Comparison of ENCODE assay signal across 25 mouse cellular contexts in genomic region chr6:92752737-92753136, GRCm38 (mm10). TPM values are rescaled to one million over a fixed set of nuclear protein-coding genes. Genes with fewer than 3 reads are reported as not detected.
A peak's percentile ranks its signal among the peaks of the same experiment; 100 is the strongest.
DNase-seq lines count a peak whose midpoint lies in the region; ATAC-seq and TF ChIP-seq lines count a peak whose summit lies in the region.
"Had no signal": no experiment of that assay in that cellular context is flagged by ENCODE, and none has a peak within 500 bp of the region (broad histone marks: within the 10 kb centered on the region; RNA-seq: fewer than 3 reads in every experiment).

No protein-coding gene starts in this region.

- 75% methylated on average over 2 of the region's 2 CpGs for WGBS in forebrain, embryonic 14.5 days
- 87% methylated on average over 2 of the region's 2 CpGs for WGBS in forebrain, embryonic 11.5 days

- TF ChIP-seq CTCF in left cerebral cortex, adult 2 months (IDR thresholded peaks at IDR 0.05): no peak

- no peak overlapping the region for H3K4me3 ChIP-seq in forebrain, embryonic 14.5 days (ENCODE audit: low read depth, low read length)
- H3K4me3 ChIP-seq in forebrain, embryonic 11.5 days (ENCODE audit: low read depth, low read length): no peak overlapping the region
- no peak overlapping the region for H3K4me3 ChIP-seq in left cerebral cortex, adult 2 months
- H3K4me3 ChIP-seq: embryonic facial prominence, embryonic 10.5 days; heart, adult 2 months; heart, embryonic 13.5 days; kidney, embryonic 15.5 days; limb, embryonic 15.5 days; megakaryocyte, embryonic 14.5 days had no signal

- no peaks in the 10 kb centered on the region for H3K36me3 ChIP-seq in forebrain, embryonic 14.5 days (ENCODE audit: control insufficient read depth, insufficient read depth, low read length)
- no peaks in the 10 kb centered on the region for H3K36me3 ChIP-seq in forebrain, embryonic 11.5 days (ENCODE audit: control insufficient read depth, insufficient read depth, low read length)
- H3K36me3 ChIP-seq: embryonic facial prominence, embryonic 10.5 days; heart, embryonic 13.5 days; kidney, embryonic 15.5 days; limb, embryonic 15.5 days had no signal

- ATAC-seq in forebrain, embryonic 14.5 days: 0 out of 2 replicates have a peak, but pooled peaks have one; percentile 34
- no peak for ATAC-seq in forebrain, embryonic 11.5 days (replicated peaks; ENCODE audit: low FRiP score)
- ATAC-seq: CD4-positive, CD25-positive, alpha-beta regulatory T cell, adult 4 months had no signal

- intact Hi-C loops in left cerebral cortex, postnatal 14 days (cut with DNase I): no loop called here
- intact Hi-C loops in left cerebral cortex, adult 2 months (cut with DNase I): no loop called here

- H3K4me2 ChIP-seq in forebrain, embryonic 14.5 days (ENCODE audit: low read length): no peak overlapping the region
- H3K4me2 ChIP-seq in forebrain, embryonic 11.5 days (ENCODE audit: low read depth, low read length, severe bottlenecking): no peak overlapping the region
- H3K4me2 ChIP-seq: heart, embryonic 13.5 days; kidney, embryonic 15.5 days; limb, embryonic 15.5 days; lung, embryonic 14.5 days had no signal

- no peaks in the 10 kb centered on the region for H3K27me3 ChIP-seq in forebrain, embryonic 14.5 days (replicated peaks; ENCODE audit: control insufficient read depth, insufficient read depth, low read length)
- no peaks in the 10 kb centered on the region for H3K27me3 ChIP-seq in forebrain, embryonic 11.5 days (ENCODE audit: control insufficient read depth, insufficient read depth, low read length)
- H3K27me3 ChIP-seq: heart, embryonic 13.5 days; kidney, embryonic 15.5 days; limb, embryonic 15.5 days; megakaryocyte, embryonic 14.5 days had no signal

- H3K4me1 ChIP-seq in forebrain, embryonic 14.5 days (ENCODE audit: control insufficient read depth, insufficient read depth, low read length): no peaks in the 10 kb centered on the region
- no peaks in the 10 kb centered on the region for H3K4me1 ChIP-seq in forebrain, embryonic 11.5 days (replicated peaks; ENCODE audit: control insufficient read depth, insufficient read depth, low read length)
- H3K4me1 ChIP-seq: limb, embryonic 15.5 days; megakaryocyte, embryonic 14.5 days had no signal

- peak; percentile 64 for DNase-seq in forebrain, embryonic 14.5 days (ENCODE audit: low spot score)
- no peak for DNase-seq in forebrain, embryonic 11.5 days (ENCODE audit: low spot score)
- peak; percentile 32 to 58 for DNase-seq in left cerebral cortex, postnatal 14 days (ENCODE audit: low spot score in 2 of 2)
- no peak for DNase-seq in left cerebral cortex, adult 2 months (ENCODE audit: extremely low spot score in 1 of 2, low spot score in 2 of 2)
- DNase-seq in right cerebral cortex, postnatal 14 days: peak; percentile 15
- no peak for DNase-seq in right cerebral cortex, postnatal 25 days
- DNase-seq in telencephalon, adult 2 months (ENCODE audit: low read depth, low spot score): peak; percentile 41
- no peak for DNase-seq in gastrocnemius, adult 8-10 months (ENCODE audit: low spot score in 2 of 2)
- DNase-seq: adrenal gland, adult 8-10 months; cerebellum, adult 9-11 months; gastrocnemius, postnatal 36 days; heart, adult 2 months; heart, postnatal 14 days; kidney, adult 11 months; kidney, postnatal 36 days; lung, embryonic 14.5 days; thymus, adult 2 months; thymus, postnatal 4 days had no signal

- no peak overlapping the region for H3K9ac ChIP-seq in forebrain, embryonic 14.5 days (ENCODE audit: low read length)
- no peak overlapping the region for H3K9ac ChIP-seq in forebrain, embryonic 11.5 days (ENCODE audit: low read length)
- H3K9ac ChIP-seq: heart, embryonic 13.5 days; kidney, embryonic 15.5 days; limb, embryonic 15.5 days; liver, embryonic 14.5 days; lung, embryonic 14.5 days had no signal

- H3K9me3 ChIP-seq in forebrain, embryonic 14.5 days (replicated peaks; ENCODE audit: control insufficient read depth, low read length): no peaks in the 10 kb centered on the region
- H3K9me3 ChIP-seq in forebrain, embryonic 11.5 days (ENCODE audit: control insufficient read depth, low read length): no peaks in the 10 kb centered on the region
- H3K9me3 ChIP-seq: embryonic facial prominence, embryonic 10.5 days; heart, embryonic 13.5 days; kidney, embryonic 15.5 days; limb, embryonic 15.5 days had no signal

- no peak overlapping the region for H3K27ac ChIP-seq in forebrain, embryonic 14.5 days (ENCODE audit: low read depth, low read length)
- no peak overlapping the region for H3K27ac ChIP-seq in forebrain, embryonic 11.5 days (ENCODE audit: low read depth, low read length)
- H3K27ac ChIP-seq in left cerebral cortex, adult 2 months: no peak overlapping the region
- H3K27ac ChIP-seq: embryonic facial prominence, embryonic 10.5 days; heart, adult 2 months; heart, embryonic 13.5 days; kidney, embryonic 15.5 days; limb, embryonic 15.5 days; liver, embryonic 14.5 days had no signal

RNA-seq across cellular contexts. Expression of gene Prickle2, which starts 46.8 kb away (rescaled TPM):
- polyA plus RNA-seq in forebrain, embryonic 14.5 days (2014; fragmentation: Nextera tagmentation; extraction: Ambion mirVana): 5.5 and 7.8 TPM in 2 replicates
- polyA plus RNA-seq in forebrain, embryonic 11.5 days (2014; fragmentation: Nextera tagmentation; extraction: Ambion mirVana): 4.0 and 4.1 TPM in 2 replicates
- total RNA-seq in left cerebral cortex, postnatal 14 days (2021): 100 to 1,000 TPM; 184 to 211 TPM
- total RNA-seq in left cerebral cortex, adult 2 months (2021): 100 to 1,000 TPM; 163 to 182 TPM
- 1 to 10 TPM; 1.2 to 1.6 (median 1.3) TPM for total RNA-seq in gastrocnemius, adult 8-10 months (2022)

Comparison
In these comparisons a context has a peak if more than half of its experiments do, and no peak if none do; other contexts are left out.
1. DNase-seq: peak in forebrain, embryonic 14.5 days (single experiment), left cerebral cortex, postnatal 14 days (2 of 2), right cerebral cortex, postnatal 14 days (single experiment) and telencephalon, adult 2 months (single experiment); none in forebrain, embryonic 11.5 days (single experiment), left cerebral cortex, adult 2 months (0 of 2), right cerebral cortex, postnatal 25 days (single experiment) and gastrocnemius, adult 8-10 months (0 of 2).
2. RNA of gene Prickle2, which starts 46.8 kb away (total RNA-seq): 184 to 211 TPM in left cerebral cortex, postnatal 14 days and 163 to 182 TPM in left cerebral cortex, adult 2 months; 1.2 to 1.6 TPM in gastrocnemius, adult 8-10 months; every median in the first group is over 10 times any median in the second.